Comparison of ENCODE assay signal across 8 mouse cellular contexts in genomic region chr3:96636448-96636847, GRCm38 (mm10). TPM values are rescaled to one million over a fixed set of nuclear protein-coding genes. Genes with fewer than 3 reads are reported as not detected.
DNase-seq lines count a peak whose midpoint lies in the region; ATAC-seq and TF ChIP-seq lines count a peak whose summit lies in the region.

No protein-coding gene starts in this region.

- H3K4me2 ChIP-seq in limb, embryonic 13.5 days (replicated peaks): peak overlapping the region; percentile 76
- peak overlapping the region; percentile 53 for H3K4me2 ChIP-seq in stomach, embryonic 16.5 days (ENCODE audit: low read depth, low read length)

- peak; percentile 6 for DNase-seq in thymus, adult 2 months
- DNase-seq in thymus, postnatal 36 days: no peak
- no peak for DNase-seq in left cerebral cortex, postnatal 4 days
- no peak for DNase-seq in left cerebral cortex, adult 8-10 months (ENCODE audit: low spot score in 2 of 2)

- peak overlapping the region; percentile 96 for H3K9ac ChIP-seq in limb, embryonic 13.5 days
- H3K9ac ChIP-seq in stomach, embryonic 16.5 days (ENCODE audit: low read length): peak overlapping the region; percentile 96

- H3K36me3 ChIP-seq in erythroblast, embryonic 14.5 days (ENCODE audit: control insufficient read depth): peaks cover 53% of the 10 kb centered on the region
- H3K36me3 ChIP-seq in thymus, adult 2 months (ENCODE audit: control insufficient read depth, insufficient read depth, low read length): peaks cover 5% of the 10 kb centered on the region; the same call in 1 of the 2 replicates
- H3K36me3 ChIP-seq in limb, embryonic 13.5 days: peaks cover 58% of the 10 kb centered on the region
- peaks cover 6% of the 10 kb centered on the region; the same call in 1 of the 2 replicates for H3K36me3 ChIP-seq in stomach, embryonic 16.5 days (ENCODE audit: control insufficient read depth, insufficient read depth, low read length)

- peaks cover 42% of the 10 kb centered on the region for H3K4me1 ChIP-seq in erythroblast, embryonic 14.5 days (ENCODE audit: control insufficient read depth)
- H3K4me1 ChIP-seq in thymus, adult 2 months (replicated peaks; ENCODE audit: control insufficient read depth, insufficient read depth, low read length): peaks cover 9% of the 10 kb centered on the region
- peaks cover 24% of the 10 kb centered on the region for H3K4me1 ChIP-seq in limb, embryonic 13.5 days
- H3K4me1 ChIP-seq in stomach, embryonic 16.5 days (ENCODE audit: control insufficient read depth, insufficient read depth, low read length): peaks cover 16% of the 10 kb centered on the region; the same call in 1 of the 2 replicates

- no peak for TF ChIP-seq POLR2A in thymus, adult 2 months (IDR thresholded peaks at IDR 0.05; ENCODE audit: control insufficient read depth, extremely low read depth, insufficient read depth, low read length, poor library complexity)

- intact Hi-C loops in left cerebral cortex, postnatal 4 days (cut with DNase I): loop anchor here (5.0 to 10.0 kb wide), 2 partner anchors 34 to 92 kb away; partner anchors contain the start of gene Lix1l

- H3K27ac ChIP-seq in thymus, adult 2 months (ENCODE audit: control insufficient read depth, insufficient read depth, low read length): no peak overlapping the region
- H3K27ac ChIP-seq in limb, embryonic 13.5 days: no peak overlapping the region; the same call in 1 of the 2 replicates
- H3K27ac ChIP-seq in stomach, embryonic 16.5 days (ENCODE audit: low read length): no peak overlapping the region

- H3K27me3 ChIP-seq in erythroblast, embryonic 14.5 days (ENCODE audit: control insufficient read depth): no peaks in the 10 kb centered on the region
- H3K27me3 ChIP-seq in thymus, adult 2 months (ENCODE audit: control insufficient read depth, insufficient read depth, low read length): no peaks in the 10 kb centered on the region
- no peaks in the 10 kb centered on the region for H3K27me3 ChIP-seq in limb, embryonic 13.5 days
- H3K27me3 ChIP-seq in stomach, embryonic 16.5 days (ENCODE audit: control insufficient read depth, insufficient read depth, low read length): no peaks in the 10 kb centered on the region

- peak overlapping the region; percentile 83 for H3K4me3 ChIP-seq in erythroblast, embryonic 14.5 days (replicated peaks)
- H3K4me3 ChIP-seq in thymus, adult 2 months (ENCODE audit: control insufficient read depth, insufficient read depth, low read length): no peak overlapping the region
- peak overlapping the region; percentile 93 for H3K4me3 ChIP-seq in limb, embryonic 13.5 days
- H3K4me3 ChIP-seq in stomach, embryonic 16.5 days (replicated peaks; ENCODE audit: low read length): peak overlapping the region; percentile 87

- H3K9me3 ChIP-seq in erythroblast, embryonic 14.5 days (ENCODE audit: control insufficient read depth, low read length): no peaks in the 10 kb centered on the region
- H3K9me3 ChIP-seq in limb, embryonic 13.5 days: peaks cover 4% of the 10 kb centered on the region; the same call in 1 of the 2 replicates
- H3K9me3 ChIP-seq in stomach, embryonic 16.5 days (replicated peaks; ENCODE audit: control insufficient read depth, low read length): no peaks in the 10 kb centered on the region

- WGBS in thymus, adult 2 months: 80% methylated on average over 11 of the region's 11 CpGs
- WGBS in limb, embryonic 13.5 days: 61% methylated on average over 11 of the region's 11 CpGs
- 65% methylated on average over 11 of the region's 11 CpGs for WGBS in stomach, embryonic 16.5 days

- no peak for ATAC-seq in erythroblast, adult 5-6 weeks (replicated peaks; ENCODE audit: low FRiP score, poor library complexity, severe bottlenecking)
- ATAC-seq in limb, embryonic 13.5 days (ENCODE audit: low FRiP score, low read depth): no peak
- ATAC-seq in stomach, embryonic 16.5 days (ENCODE audit: insufficient read depth, low FRiP score): no peak

- TF ChIP-seq CTCF in thymus, adult 2 months (IDR thresholded peaks at IDR 0.05; ENCODE audit: borderline replicate concordance, control insufficient read depth, extremely low read depth, insufficient read depth, low read length, poor library complexity): no peak

RNA-seq across cellular contexts. Expression of gene Gm42957, which starts 1.2 kb away (rescaled TPM):
- polyA plus RNA-seq in erythroblast, embryonic 14.5 days (2012): 0.01 TPM in 1 of 2 replicates, not detected in the other
- not detected in 2 replicates for total RNA-seq in erythroblast, adult 5-6 weeks (2015; ENCODE audit: low replicate concordance)
- not detected in 2 replicates for total RNA-seq in erythroblast, adult 5-6 weeks (2017; ENCODE audit: low replicate concordance)
- polyA plus RNA-seq in thymus, adult 2 months (2012; rRNA removed): 0.14 and 0.23 TPM in 2 replicates
- polyA plus RNA-seq in limb, embryonic 13.5 days (2015; fragmentation: Nextera tagmentation; extraction: Ambion mirVana): 0.23 TPM in 2 replicates
- polyA plus RNA-seq in stomach, embryonic 16.5 days (2015; fragmentation: Nextera tagmentation; extraction: Ambion mirVana): 0.07 and 0.09 TPM in 2 replicates
- under 1 TPM; 0.40 to 0.52 TPM for total RNA-seq in left cerebral cortex, postnatal 4 days (2021)
- total RNA-seq in left cerebral cortex, adult 8-10 months (2022): under 1 TPM in 3 of 4 experiments, not detected in 1; 0.11 to 0.51 (median 0.15) TPM

RNA-seq across cellular contexts. Expression of gene Pex11b, which starts 1.3 kb away (rescaled TPM):
- 0.04 and 0.24 TPM in 2 replicates for polyA plus RNA-seq in erythroblast, embryonic 14.5 days (2012)
- total RNA-seq in erythroblast, adult 5-6 weeks (2015; ENCODE audit: low replicate concordance): 7.7 and 22.1 TPM in 2 replicates
- 2.6 and 7.1 TPM in 2 replicates for total RNA-seq in erythroblast, adult 5-6 weeks (2017; ENCODE audit: low replicate concordance)
- 37.0 and 41.0 TPM in 2 replicates for polyA plus RNA-seq in thymus, adult 2 months (2012; rRNA removed)
- 61.8 and 63.3 TPM in 2 replicates for polyA plus RNA-seq in limb, embryonic 13.5 days (2015; fragmentation: Nextera tagmentation; extraction: Ambion mirVana)
- polyA plus RNA-seq in stomach, embryonic 16.5 days (2015; fragmentation: Nextera tagmentation; extraction: Ambion mirVana): 43.7 and 44.6 TPM in 2 replicates
- total RNA-seq in left cerebral cortex, postnatal 4 days (2021): 10 to 100 TPM; 43.4 to 44.0 TPM
- total RNA-seq in left cerebral cortex, adult 8-10 months (2022): 10 to 100 TPM; 52.7 to 62.6 (median 54.3) TPM

RNA-seq across cellular contexts. Expression of gene Rbm8a, which starts 6.7 kb away (rescaled TPM):
- polyA plus RNA-seq in erythroblast, embryonic 14.5 days (2012): 14.3 and 18.4 TPM in 2 replicates
- total RNA-seq in erythroblast, adult 5-6 weeks (2015; ENCODE audit: low replicate concordance): 25.3 and 30.4 TPM in 2 replicates
- total RNA-seq in erythroblast, adult 5-6 weeks (2017; ENCODE audit: low replicate concordance): 16.4 and 18.5 TPM in 2 replicates
- 12.2 and 14.4 TPM in 2 replicates for polyA plus RNA-seq in thymus, adult 2 months (2012; rRNA removed)
- polyA plus RNA-seq in limb, embryonic 13.5 days (2015; fragmentation: Nextera tagmentation; extraction: Ambion mirVana): 156 and 157 TPM in 2 replicates
- 102 and 104 TPM in 2 replicates for polyA plus RNA-seq in stomach, embryonic 16.5 days (2015; fragmentation: Nextera tagmentation; extraction: Ambion mirVana)
- 10 to 100 TPM; 56.5 to 66.6 TPM for total RNA-seq in left cerebral cortex, postnatal 4 days (2021)
- 10 to 100 TPM; 41.8 to 56.2 (median 46.5) TPM for total RNA-seq in left cerebral cortex, adult 8-10 months (2022)

RNA-seq across cellular contexts. Expression of gene Itga10, which starts 8.9 kb away (rescaled TPM):
- not detected in 2 replicates for polyA plus RNA-seq in erythroblast, embryonic 14.5 days (2012)
- total RNA-seq in erythroblast, adult 5-6 weeks (2015; ENCODE audit: low replicate concordance): not detected in 2 replicates
- 0.14 and 1.4 TPM in 2 replicates for total RNA-seq in erythroblast, adult 5-6 weeks (2017; ENCODE audit: low replicate concordance)
- 2.9 and 3.0 TPM in 2 replicates for polyA plus RNA-seq in thymus, adult 2 months (2012; rRNA removed)
- polyA plus RNA-seq in limb, embryonic 13.5 days (2015; fragmentation: Nextera tagmentation; extraction: Ambion mirVana): 2.1 and 3.1 TPM in 2 replicates
- polyA plus RNA-seq in stomach, embryonic 16.5 days (2015; fragmentation: Nextera tagmentation; extraction: Ambion mirVana): 0.85 and 1.2 TPM in 2 replicates
- total RNA-seq in left cerebral cortex, postnatal 4 days (2021): 1 to 10 TPM; 1.4 to 1.5 TPM
- total RNA-seq in left cerebral cortex, adult 8-10 months (2022): 1 to 10 TPM in 3 of 4 experiments, under 1 TPM in 1; 0.97 to 2.0 (median 1.5) TPM

RNA-seq across cellular contexts. Expression of gene Ankrd35, which starts 33.5 kb away (rescaled TPM):
- 0.02 TPM in 1 of 2 replicates, not detected in the other for polyA plus RNA-seq in erythroblast, embryonic 14.5 days (2012)
- not detected in 2 replicates for total RNA-seq in erythroblast, adult 5-6 weeks (2015; ENCODE audit: low replicate concordance)
- not detected in 2 replicates for total RNA-seq in erythroblast, adult 5-6 weeks (2017; ENCODE audit: low replicate concordance)
- polyA plus RNA-seq in thymus, adult 2 months (2012; rRNA removed): 1.7 and 2.8 TPM in 2 replicates
- polyA plus RNA-seq in limb, embryonic 13.5 days (2015; fragmentation: Nextera tagmentation; extraction: Ambion mirVana): 0.87 and 1.2 TPM in 2 replicates
- polyA plus RNA-seq in stomach, embryonic 16.5 days (2015; fragmentation: Nextera tagmentation; extraction: Ambion mirVana): 8.0 and 10.5 TPM in 2 replicates
- 1 to 10 TPM; 6.0 to 7.0 TPM for total RNA-seq in left cerebral cortex, postnatal 4 days (2021)
- 1 to 10 TPM; 7.2 to 9.0 (median 8.6) TPM for total RNA-seq in left cerebral cortex, adult 8-10 months (2022)

Comparison
In these comparisons a context has a peak if more than half of its experiments do, and no peak if none do; other contexts are left out.
1. RNA of gene Pex11b, which starts 1.3 kb away (polyA plus RNA-seq): 61.8 to 63.3 TPM in limb, embryonic 13.5 days, 43.7 to 44.6 TPM in stomach, embryonic 16.5 days and 37.0 to 41.0 TPM in thymus, adult 2 months; 0.04 to 0.24 TPM in erythroblast, embryonic 14.5 days; every median in the first group is over 10 times any median in the second.